Mouse (Mus musculus) limb, embryonic 10.5 days (tissue): ENCODE data around the gene Pmepa1. TPM values are rescaled to one million over a fixed set of nuclear protein-coding genes. Genes with fewer than 3 reads are reported as not detected.
A peak's percentile ranks its signal among the peaks of the same experiment; 100 is the strongest.

Experiments
- DNase-seq: peaks from one replicate; pipeline ENCODE4 v3.0.0-alpha.2; 2017; ENCODE audit warnings: low spot score
- H3K27ac ChIP-seq: fragments of 300-500 bp; sonication (generic); 2 replicates; pipeline ENCODE4 v1.5.1; 2016; ENCODE audit warnings: mild to moderate bottlenecking
- H3K27me3 ChIP-seq: fragments of 300-500 bp; sonication (generic); 2 replicates; pipeline ENCODE4 v1.6.1; 2016; ENCODE audit warnings: low read depth, mild to moderate bottlenecking; ENCODE audit not compliant: poor library complexity, severe bottlenecking
- H3K36me3 ChIP-seq: fragments of 300-500 bp; sonication (generic); 2 replicates; pipeline ENCODE4 v1.6.1; 2016; ENCODE audit warnings: mild to moderate bottlenecking, moderate library complexity
- H3K4me1 ChIP-seq: fragments of 300-500 bp; sonication (generic); 2 replicates; pipeline ENCODE4 v1.6.1; 2016
- H3K4me3 ChIP-seq: fragments of 300-500 bp; sonication (generic); 2 replicates; pipeline ENCODE4 v1.5.1; 2016; ENCODE audit warnings: mild to moderate bottlenecking, moderate library complexity
- H3K9me3 ChIP-seq: fragments of 300-500 bp; sonication (generic); replicated peaks from 2 replicates; pipeline ENCODE4 v1.6.1; 2016; ENCODE audit warnings: mild to moderate bottlenecking
- whole genome bisulfite sequencing: fragments of 180-500 bp; shearing (Covaris S2); methylation state at CpG from one replicate; pipeline ENCODE4 v1.1.7; 2016; 5-methylcytosine and 5-hydroxymethylcytosine counted together
- polyA plus RNA-seq: library from polyadenylated mRNA; unstranded; fragments of >200 nt; fragmentation: Nextera tagmentation; extraction: Ambion mirVana; gene quantifications from 2 replicates; pipeline ENCODE4 v1.2.1, GENCODE M21; 2016

The Pmepa1 gene
- polyA plus RNA-seq, 1 experiment from 2014 or later = 2.0 TPM

- Histone ChIP-seq H3K9me3 (no peaks in the 10 kb centered on the region), H3K36me3 (no peaks in the 10 kb centered on the region), H3K4me3 (no peak overlapping the region), H3K4me1 (no peaks in the 10 kb centered on the region), H3K27ac (no peak overlapping the region), H3K27me3 (no peaks in the 10 kb centered on the region)
- no peak for DNase-seq
- WGBS = 90% methylated on average over 2 of the region's 2 CpGs
Observed at GRCm38 (mm10) chr2:173292551-173292950, 16.2 kb upstream of the Pmepa1 start.

GRCm38 (mm10) chr2:173290981-173291380 is 14.6 kb upstream of the Pmepa1 start:
- H3K4me1 ChIP-seq = no peaks in the 10 kb centered on the region
- 97% methylated on average over 11 of the region's 11 CpGs for whole genome bisulfite sequencing
- DNase-seq = no peak

GRCm38 (mm10) chr2:173289928-173290327 is 13.6 kb upstream of the Pmepa1 start:
- Histone ChIP-seq H3K27ac (no peak overlapping the region), H3K4me1 (no peaks in the 10 kb centered on the region), H3K4me3 (no peak overlapping the region), H3K27me3 (no peaks in the 10 kb centered on the region), H3K9me3 (no peaks in the 10 kb centered on the region), H3K36me3 (no peaks in the 10 kb centered on the region)
- no peak for DNase-seq
- WGBS = 38% methylated on average over 3 of the region's 3 CpGs

More at GRCm38 (mm10) chr2:173290981-173291380, 14.6 kb upstream of the Pmepa1 start:
- Histone ChIP-seq H3K27ac (no peak overlapping the region), H3K9me3 (no peaks in the 10 kb centered on the region), H3K27me3 (no peaks in the 10 kb centered on the region), H3K4me3 (no peak overlapping the region), H3K36me3 (no peaks in the 10 kb centered on the region)

GRCm38 (mm10) chr2:173285816-173286538 is 9.6 kb upstream of the Pmepa1 start:
- Histone ChIP-seq H3K4me3 (no peak overlapping the region), H3K36me3 (no peaks in the 10 kb centered on the region), H3K4me1 (peaks cover 15% of the 10 kb centered on the region), H3K27me3 (peaks cover 15% of the 10 kb centered on the region), H3K27ac (no peak overlapping the region), H3K9me3 (no peaks in the 10 kb centered on the region)
- WGBS = 87% methylated on average over 12 of the region's 12 CpGs
- no peak for DNase-seq

- 82% methylated on average over 6 of the region's 6 CpGs for WGBS
- Histone ChIP-seq H3K4me1 (peaks cover 15% of the 10 kb centered on the region), H3K27me3 (peaks cover 23% of the 10 kb centered on the region), H3K9me3 (no peaks in the 10 kb centered on the region), H3K36me3 (no peaks in the 10 kb centered on the region), H3K4me3 (no peak overlapping the region), H3K27ac (no peak overlapping the region)
- DNase-seq = no peak
Observed at GRCm38 (mm10) chr2:173284771-173285170, 8.4 kb upstream of the Pmepa1 start.

- no peak overlapping the region for H3K27ac ChIP-seq
- peaks cover 37% of the 10 kb centered on the region for H3K27me3 ChIP-seq
- H3K9me3 ChIP-seq = no peaks in the 10 kb centered on the region
- 88% methylated on average over 8 of the region's 8 CpGs for WGBS
- no peaks in the 10 kb centered on the region for H3K36me3 ChIP-seq
- DNase-seq = no peak
- H3K4me1 ChIP-seq = peaks cover 18% of the 10 kb centered on the region
- no peak overlapping the region for H3K4me3 ChIP-seq
Observed at GRCm38 (mm10) chr2:173282191-173282590, 5.9 kb upstream of the Pmepa1 start.

GRCm38 (mm10) chr2:173281021-173281937 is 4.9 kb upstream of the Pmepa1 start:
- Histone ChIP-seq H3K4me3 (no peak overlapping the region), H3K27me3 (peaks cover 37% of the 10 kb centered on the region), H3K9me3 (no peaks in the 10 kb centered on the region), H3K27ac (no peak overlapping the region), H3K36me3 (no peaks in the 10 kb centered on the region), H3K4me1 (peaks cover 22% of the 10 kb centered on the region)
- WGBS = 80% methylated on average over 9 of the region's 9 CpGs
- DNase-seq = no peak

- Histone ChIP-seq H3K36me3 (no peaks in the 10 kb centered on the region), H3K27me3 (peaks cover 46% of the 10 kb centered on the region), H3K9me3 (no peaks in the 10 kb centered on the region), H3K4me1 (peaks cover 30% of the 10 kb centered on the region), H3K4me3 (no peak overlapping the region), H3K27ac (no peak overlapping the region)
- WGBS = 75% methylated on average over 16 of the region's 16 CpGs
- DNase-seq = no peak
Observed at GRCm38 (mm10) chr2:173278846-173279580, 2.7 kb upstream of the Pmepa1 start.

- peak overlapping the region; percentile 93 for H3K4me3 ChIP-seq
- H3K36me3 ChIP-seq = no peaks in the 10 kb centered on the region
- 5% methylated on average over 12 of the region's 12 CpGs for WGBS
- no peak for DNase-seq
- H3K4me1 ChIP-seq = peaks cover 45% of the 10 kb centered on the region
- H3K27me3 ChIP-seq = peaks cover 55% of the 10 kb centered on the region
- no peaks in the 10 kb centered on the region for H3K9me3 ChIP-seq
- peak overlapping the region; percentile 97 for H3K27ac ChIP-seq
Observed at GRCm38 (mm10) chr2:173276859-173277258, 526 bp upstream of the Pmepa1 start.

- H3K4me1 ChIP-seq = peaks cover 51% of the 10 kb centered on the region
- H3K9me3 ChIP-seq = no peaks in the 10 kb centered on the region
- peak; percentile 72 for DNase-seq
- WGBS = 2% methylated on average over 93 of the region's 93 CpGs
- H3K4me3 ChIP-seq = peak overlapping the region; percentile 93
- H3K27me3 ChIP-seq = peaks cover 60% of the 10 kb centered on the region
- no peaks in the 10 kb centered on the region for H3K36me3 ChIP-seq
- H3K27ac ChIP-seq = peak overlapping the region; percentile 97
Observed at GRCm38 (mm10) chr2:173275343-173276201, 761 bp downstream of the Pmepa1 start.

GRCm38 (mm10) chr2:173274428-173275342 is 1.6 kb downstream of the Pmepa1 start:
- H3K27me3 ChIP-seq = peaks cover 56% of the 10 kb centered on the region
- no peaks in the 10 kb centered on the region for H3K36me3 ChIP-seq
- peak overlapping the region; percentile 97 for H3K27ac ChIP-seq
- H3K4me1 ChIP-seq = peaks cover 57% of the 10 kb centered on the region
- no peaks in the 10 kb centered on the region for H3K9me3 ChIP-seq
- DNase-seq = no peak
- 15% methylated on average over 15 of the region's 15 CpGs for WGBS
- H3K4me3 ChIP-seq = peak overlapping the region; percentile 93
